Mouse (Mus musculus) heart, postnatal 0 days (tissue): ENCODE data around the gene Myo10. TPM values are rescaled to one million over a fixed set of nuclear protein-coding genes. Genes with fewer than 3 reads are reported as not detected.

ENCODE experiments used
- ATAC-seq: fragments of 200-750 bp; cut with Nextera tagmentation; 2 replicates; pipeline ENCODE4 v1.8.0; 2017; ENCODE audit warnings: low read depth, moderate number of reproducible peaks, moderate library complexity; ENCODE audit not compliant: insufficient read depth
- DNase-seq: peaks from one replicate; pipeline ENCODE4 v3.0.0-alpha.2; 2016; ENCODE audit warnings: low spot score
- H3K27ac ChIP-seq: fragments of 300-500 bp; sonication (generic); 2 replicates; pipeline ENCODE4 v1.5.1; 2014; ENCODE audit warnings: low read depth, mild to moderate bottlenecking
- H3K27me3 ChIP-seq: fragments of 300-500 bp; sonication (generic); 2 replicates; pipeline ENCODE4 v1.6.1; 2014; ENCODE audit warnings: low read length, mixed read lengths; ENCODE audit not compliant: control insufficient read depth, insufficient read depth
- H3K36me3 ChIP-seq: fragments of 300-500 bp; sonication (generic); replicated peaks from 2 replicates; pipeline ENCODE4 v1.6.1; 2014; ENCODE audit warnings: low read length, mixed read lengths; ENCODE audit not compliant: control insufficient read depth, insufficient read depth
- H3K4me1 ChIP-seq: fragments of 300-500 bp; sonication (generic); 2 replicates; pipeline ENCODE4 v1.6.1; 2014; ENCODE audit warnings: antibody characterized with exemption; ENCODE audit not compliant: control insufficient read depth, insufficient read depth
- H3K4me2 ChIP-seq: fragments of 300-500 bp; sonication (generic); 2 replicates; pipeline ENCODE4 v1.6.1; 2014; ENCODE audit warnings: low read depth, mild to moderate bottlenecking, low read length, moderate library complexity
- H3K4me3 ChIP-seq: fragments of 300-500 bp; sonication (generic); 2 replicates; pipeline ENCODE4 v1.5.1; 2014; ENCODE audit warnings: low read depth, low read length
- H3K9ac ChIP-seq: fragments of 300-500 bp; sonication (generic); replicated peaks from 2 replicates; pipeline ENCODE4 v1.6.1; 2014; ENCODE audit warnings: low read depth, low read length, mixed read lengths
- H3K9me3 ChIP-seq: fragments of 300-500 bp; sonication (generic); replicated peaks from 2 replicates; pipeline ENCODE4 v1.6.1; 2016; ENCODE audit warnings: low read length; ENCODE audit not compliant: control insufficient read depth
- CTCF ChIP-seq: IDR thresholded peaks from 2 replicates; pipeline ENCODE4 v1.5.1; 2016; ENCODE audit warnings: antibody characterized with exemption, control low read depth, low read depth
- EP300 ChIP-seq: IDR thresholded peaks from 2 replicates; pipeline ENCODE4 v1.6.1; 2016; ENCODE audit warnings: antibody characterized with exemption, low read depth
- WGBS: fragments of 180-500 bp; shearing (Covaris S2); extraction: QIAGEN DNeasy Blood & Tissue Kit; methylation state at CpG from one replicate; pipeline ENCODE4 v1.1.7; 2014; 5-methylcytosine and 5-hydroxymethylcytosine counted together
- polyA plus RNA-seq: library from polyadenylated mRNA; unstranded; fragments of >200 nt; fragmentation: Nextera tagmentation; extraction: Ambion mirVana; gene quantifications from 2 replicates; pipeline ENCODE4 v1.2.1, GENCODE M21; 2015
- total RNA-seq: library from RNA; depleted of rRNA; stranded (reverse); fragments of >200 nt; gene quantifications from 2 replicates; pipeline ENCODE4 v1.2.3, GENCODE M21; 2014; ENCODE audit warnings: low replicate concordance

Myo10 gene
- total and polyA plus RNA-seq, 2 experiments from 2014 or later, result 6.2 to 7.6 TPM

- Histone ChIP-seq H3K9me3 (no peaks in the 10 kb centered on the region), H3K27ac (no peak overlapping the region), H3K4me3 (no peak overlapping the region), H3K9ac (no peak overlapping the region), H3K4me1 (no peaks in the 10 kb centered on the region), H3K4me2 (no peak overlapping the region), H3K36me3 (no peaks in the 10 kb centered on the region), H3K27me3 (no peaks in the 10 kb centered on the region)
- TF ChIP-seq CTCF, result no peak
- TF ChIP-seq EP300, result no peak
- DNase-seq (no peak), ATAC-seq (no peak)
- 83% methylated on average over 8 of the region's 8 CpGs for WGBS
Observed at GRCm38 (mm10) chr15:25719270-25719669, 96.9 kb downstream of the Myo10 start.

- no peak for TF ChIP-seq EP300
Observed at GRCm38 (mm10) chr15:25720263-25720662, 97.9 kb downstream of the Myo10 start.

GRCm38 (mm10) chr15:25723281-25724113 is 101.2 kb downstream of the Myo10 start:
- H3K4me3 ChIP-seq, result no peak overlapping the region
- no peak overlapping the region for H3K9ac ChIP-seq
- 64% methylated on average over 12 of the region's 12 CpGs for WGBS
- no peak overlapping the region for H3K4me2 ChIP-seq
- peaks cover 9% of the 10 kb centered on the region; the same call in 1 of the 2 replicates for H3K4me1 ChIP-seq
- TF ChIP-seq CTCF, result no peak
- TF ChIP-seq EP300, result no peak
- DNase-seq (peak; percentile 14), ATAC-seq (no peak)
- H3K9me3 ChIP-seq, result no peaks in the 10 kb centered on the region
- H3K27ac ChIP-seq, result peak overlapping the region; percentile 21
- H3K27me3 ChIP-seq, result no peaks in the 10 kb centered on the region
- H3K36me3 ChIP-seq, result no peaks in the 10 kb centered on the region

More at GRCm38 (mm10) chr15:25720263-25720662, 97.9 kb downstream of the Myo10 start:
- 81% methylated on average over 6 of the region's 6 CpGs for WGBS
- DNase-seq (no peak), ATAC-seq (no peak)
- Histone ChIP-seq H3K9me3 (no peaks in the 10 kb centered on the region), H3K4me3 (no peak overlapping the region), H3K36me3 (no peaks in the 10 kb centered on the region), H3K4me2 (no peak overlapping the region), H3K27ac (no peak overlapping the region), H3K27me3 (no peaks in the 10 kb centered on the region), H3K9ac (no peak overlapping the region), H3K4me1 (no peaks in the 10 kb centered on the region)

GRCm38 (mm10) chr15:25724549-25724948 is 102.2 kb downstream of the Myo10 start:
- Histone ChIP-seq H3K27me3 (no peaks in the 10 kb centered on the region), H3K9ac (no peak overlapping the region), H3K9me3 (no peaks in the 10 kb centered on the region), H3K36me3 (no peaks in the 10 kb centered on the region), H3K4me3 (no peak overlapping the region), H3K27ac (no peak overlapping the region), H3K4me2 (no peak overlapping the region), H3K4me1 (peaks cover 9% of the 10 kb centered on the region; the same call in 1 of the 2 replicates)
- no peak for DNase-seq
- TF ChIP-seq CTCF (no peak), EP300 (no peak)
- no peak for ATAC-seq
- WGBS, result 89% methylated on average over 6 of the region's 6 CpGs

- Histone ChIP-seq H3K4me1 (peaks cover 9% of the 10 kb centered on the region; the same call in 1 of the 2 replicates), H3K27ac (peak overlapping the region; percentile 78), H3K4me3 (no peak overlapping the region), H3K9ac (no peak overlapping the region), H3K36me3 (no peaks in the 10 kb centered on the region), H3K27me3 (no peaks in the 10 kb centered on the region), H3K9me3 (no peaks in the 10 kb centered on the region), H3K4me2 (no peak overlapping the region)
- DNase-seq (peak; percentile 80), ATAC-seq (peak; percentile 94)
- TF ChIP-seq EP300, result peak; percentile 65
- no peak for TF ChIP-seq CTCF
- WGBS, result 35% methylated on average over 5 of the region's 5 CpGs
Observed at GRCm38 (mm10) chr15:25726814-25727213, 104.5 kb downstream of the Myo10 start.
